Mouse (Mus musculus) heart, postnatal 4 days (tissue): ENCODE measurements around the gene Cldn22. TPM values are rescaled to one million over a fixed set of nuclear protein-coding genes. Genes with fewer than 3 reads are reported as not detected.
A peak's percentile ranks its signal among the peaks of the same experiment; 100 is the strongest.

ENCODE experiments used
- DNase-seq: peaks from one replicate; pipeline ENCODE4 v3.0.0; 2021
- total RNA-seq, 2 experiments: library from RNA; stranded (reverse); gene quantifications; 2 replicates each; pipeline ENCODE4 v1.2.3; 2021

The Cldn22 gene
- total RNA-seq, 2 experiments from 2014 or later: not detected

DNA sequence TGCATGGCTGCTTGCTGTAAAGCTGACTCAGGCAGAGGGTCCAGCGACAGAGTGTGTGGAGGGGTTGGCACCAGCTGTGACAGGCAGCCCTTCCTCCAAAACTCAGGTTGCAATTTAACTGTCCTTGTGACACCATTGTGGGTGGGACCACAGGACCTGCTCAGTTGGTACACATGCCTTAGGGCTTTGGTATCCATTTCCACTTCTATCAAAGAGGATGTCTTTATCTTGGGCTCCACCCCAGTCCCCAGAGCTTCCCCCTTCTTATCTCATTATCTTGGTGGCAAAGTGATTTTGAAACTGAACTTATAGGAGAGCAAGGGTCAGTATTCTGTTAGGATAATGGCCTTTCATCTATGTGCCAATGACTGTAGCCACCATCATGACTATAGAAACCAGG is 9.7 kb downstream of the Cldn22 start:
- no peak for DNase-seq

DNA sequence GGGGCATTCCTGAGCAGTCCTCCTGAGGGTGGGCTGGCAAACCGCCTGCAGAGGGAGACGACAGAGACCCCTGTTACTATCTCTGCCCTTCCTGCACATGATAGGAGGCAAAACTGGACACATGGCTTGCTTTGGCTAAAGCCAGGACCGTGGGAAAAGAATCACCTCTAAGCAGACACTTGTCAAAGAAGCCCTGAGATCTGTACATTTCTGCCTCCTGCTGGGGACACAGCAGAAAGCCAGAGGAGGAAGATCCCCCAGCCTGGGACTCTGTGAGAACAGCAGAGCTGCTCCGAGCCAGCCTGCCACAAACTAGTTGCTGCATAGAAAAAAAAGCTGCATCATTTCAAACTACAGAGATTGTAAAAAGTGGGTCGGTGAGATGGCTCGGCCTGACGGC is 18.8 kb downstream of the Cldn22 start:
- no peak for DNase-seq

DNA sequence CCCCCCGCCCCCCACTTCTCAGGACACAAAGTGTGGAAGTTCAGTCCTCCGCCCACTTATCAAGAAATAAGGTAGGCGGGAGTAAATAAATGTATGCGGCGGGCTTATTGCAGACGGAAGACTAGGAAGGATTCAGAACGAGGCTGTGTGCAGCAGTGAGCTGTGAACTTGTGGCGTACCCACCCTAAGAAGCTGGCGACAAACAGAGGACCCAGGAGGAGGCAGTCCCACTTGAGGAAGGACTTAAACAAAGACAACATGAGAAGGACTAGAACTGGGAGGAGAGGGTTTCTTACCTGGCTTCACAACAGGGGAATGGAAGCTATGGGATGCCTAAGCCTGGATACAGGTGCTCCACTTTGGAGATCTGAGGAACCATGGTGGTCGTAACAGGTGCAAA is 19.4 kb downstream of the Cldn22 start:
- DNase-seq: no peak

DNA sequence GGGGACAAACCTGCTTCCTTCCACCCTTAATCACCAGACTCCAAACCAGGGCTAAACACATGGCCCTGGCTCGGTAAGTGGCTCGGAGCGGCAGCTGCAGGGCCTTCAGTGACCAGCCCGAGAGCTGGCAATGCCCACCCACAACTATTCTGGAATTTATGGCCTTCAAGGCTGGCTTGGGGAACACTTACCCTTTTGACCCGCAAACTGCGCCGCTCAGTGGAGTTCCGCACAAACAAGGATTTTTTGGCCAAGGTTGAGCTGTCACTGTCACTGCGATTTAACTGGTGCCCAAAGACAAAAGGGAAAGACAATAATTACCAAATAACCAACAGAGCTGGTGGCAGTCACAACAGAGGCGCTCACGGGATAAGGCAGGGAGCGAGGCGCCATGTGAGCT is 21.7 kb downstream of the Cldn22 start:
- DNase-seq: no peak

DNA sequence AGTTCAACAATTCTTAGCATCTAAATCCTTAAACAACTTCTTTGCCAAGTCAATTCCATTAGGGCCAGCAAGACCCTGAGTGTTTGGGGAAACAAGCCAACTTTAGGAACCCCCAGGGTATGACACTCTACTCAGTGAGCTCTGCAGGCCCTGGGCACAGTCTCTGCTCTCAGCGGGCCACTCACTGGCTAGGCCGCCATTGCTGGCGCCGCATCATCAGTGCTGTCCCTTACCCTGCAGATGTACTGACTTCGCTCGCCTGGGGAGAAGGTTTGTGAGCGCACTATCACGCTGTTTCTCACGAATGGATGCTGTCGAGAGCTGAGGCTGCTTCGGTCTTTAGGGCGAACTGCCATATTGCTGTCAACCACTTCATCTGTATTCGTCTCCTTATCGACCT is 22.9 kb downstream of the Cldn22 start:
- no peak for DNase-seq

DNA sequence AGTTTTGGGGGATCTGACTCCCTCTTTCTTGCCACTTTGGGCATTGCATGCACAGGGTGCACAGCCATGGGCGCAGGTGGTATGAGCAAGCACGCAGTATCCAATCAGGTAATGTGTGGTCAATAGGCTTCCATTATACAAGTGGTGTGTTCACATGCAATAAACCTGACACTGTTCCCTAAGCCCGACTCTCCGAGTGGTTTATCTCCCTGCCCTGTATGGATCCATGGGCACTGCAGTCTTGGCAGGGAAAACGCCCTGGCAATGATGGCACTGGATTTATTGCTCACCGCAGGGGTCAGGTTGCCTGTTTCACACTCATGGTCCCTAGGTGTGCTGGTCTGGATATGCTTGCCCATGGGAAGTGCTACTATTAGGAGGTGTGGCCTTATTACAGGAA is 23.6 kb downstream of the Cldn22 start:
- DNase-seq: no peak

DNA sequence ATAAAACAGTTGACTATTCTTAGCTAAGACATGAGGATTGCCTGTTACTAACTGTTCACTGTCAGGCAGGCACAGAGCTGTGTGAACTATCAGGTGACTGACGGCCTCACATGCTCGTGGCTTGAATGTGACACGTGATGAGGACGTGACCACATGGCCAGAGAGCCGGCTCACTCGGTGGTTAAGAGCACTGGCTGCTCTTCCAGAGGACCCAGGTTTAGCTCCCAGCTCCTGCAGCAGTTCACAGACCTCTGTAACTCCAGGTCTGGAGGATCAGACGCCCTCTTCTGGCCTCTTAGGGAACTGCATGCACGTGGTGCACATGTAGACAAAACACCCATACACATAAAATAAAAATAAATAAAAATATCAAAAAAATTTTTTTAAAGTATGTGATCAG is 25.6 kb downstream of the Cldn22 start:
- DNase-seq: no peak

DNA sequence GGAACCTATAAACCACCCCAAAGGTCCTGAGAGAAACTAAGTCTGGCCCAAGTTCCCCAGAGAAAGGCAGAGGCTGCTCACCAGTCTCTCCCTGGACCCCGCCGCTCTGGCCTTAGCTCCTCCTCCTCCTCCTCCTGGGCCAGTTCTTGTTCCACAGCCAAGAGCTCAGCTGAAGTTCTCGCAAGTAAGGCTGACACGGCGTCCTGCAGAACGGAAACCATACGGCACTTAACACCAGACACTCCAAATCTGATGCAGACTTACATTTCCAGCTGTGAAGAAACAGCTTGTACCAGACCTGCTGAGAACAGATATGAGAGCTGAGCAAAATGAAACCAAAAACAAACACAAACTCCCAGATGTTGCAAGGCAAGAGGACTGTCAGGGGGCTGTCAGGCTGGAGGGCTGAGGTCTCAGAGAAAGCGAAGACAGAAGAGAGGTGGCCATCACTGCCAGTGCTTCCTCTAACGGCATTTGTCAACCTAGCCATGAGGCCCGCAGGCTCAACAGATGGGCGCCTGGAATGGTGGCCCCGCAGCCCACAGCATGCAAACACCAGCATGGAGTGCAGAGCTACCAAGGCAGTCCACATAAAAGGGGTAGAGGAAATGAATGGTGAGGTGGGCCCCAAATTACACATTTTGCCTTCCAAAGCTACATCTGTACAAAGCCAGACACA is 27.7 kb downstream of the Cldn22 start:
- peak; percentile 71 for DNase-seq

DNA sequence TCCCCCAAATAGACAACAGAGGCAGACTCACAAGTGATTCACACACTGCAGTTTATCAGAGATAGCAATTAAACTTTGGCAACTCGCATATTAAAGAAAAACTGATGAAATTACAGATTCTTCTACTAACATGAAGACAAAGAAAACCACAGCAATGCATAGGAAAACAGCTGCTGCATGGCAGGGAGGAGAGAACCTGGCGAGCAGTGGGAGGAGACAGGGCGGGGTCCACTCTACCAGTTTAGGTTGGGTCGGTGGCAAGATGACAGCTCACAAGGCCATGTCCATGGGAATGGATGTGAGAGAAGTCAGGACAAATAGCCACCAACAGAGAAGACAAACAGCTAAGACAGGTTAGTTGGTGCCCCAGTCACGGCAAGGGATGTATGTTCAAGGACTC is 28.5 kb downstream of the Cldn22 start:
- DNase-seq: no peak

DNA sequence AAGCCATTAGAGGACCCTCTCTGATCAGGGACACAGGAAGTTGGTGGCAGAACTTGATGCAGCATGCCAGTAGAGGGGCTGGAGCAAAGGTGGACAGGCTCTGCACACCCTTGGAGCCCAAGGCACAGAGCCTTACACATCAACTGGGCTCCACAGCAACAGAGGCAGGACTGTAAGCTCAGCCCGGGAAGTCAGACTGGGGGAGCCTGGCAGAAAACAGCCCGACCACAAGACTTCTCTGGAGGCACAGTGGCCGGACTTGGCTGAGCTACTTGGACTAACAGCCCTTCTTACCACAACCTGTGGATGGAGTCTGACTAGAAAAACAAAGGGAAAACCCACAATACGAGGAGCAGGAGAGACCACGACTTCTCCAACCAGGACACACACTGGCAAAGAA is 29.1 kb downstream of the Cldn22 start:
- DNase-seq: no peak

DNA sequence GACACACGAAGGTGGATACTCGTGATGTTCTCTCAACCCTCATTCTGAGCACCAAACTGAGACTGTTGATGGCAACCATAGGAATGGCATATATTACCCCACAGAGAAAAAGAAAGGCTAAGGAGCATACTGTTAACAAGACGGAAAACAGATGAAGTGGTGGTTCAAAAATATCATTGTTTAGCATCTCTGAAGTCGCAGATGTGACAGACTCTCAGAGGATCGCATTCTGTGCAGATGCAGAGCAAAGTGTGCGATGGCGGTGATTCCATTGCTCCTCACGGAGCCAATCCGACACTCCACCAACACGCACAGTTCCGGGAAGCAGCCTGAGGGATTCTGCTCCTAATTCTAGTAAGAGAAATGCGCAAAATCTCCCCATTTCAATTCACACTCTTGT is 35.0 kb downstream of the Cldn22 start:
- DNase-seq: no peak

DNA sequence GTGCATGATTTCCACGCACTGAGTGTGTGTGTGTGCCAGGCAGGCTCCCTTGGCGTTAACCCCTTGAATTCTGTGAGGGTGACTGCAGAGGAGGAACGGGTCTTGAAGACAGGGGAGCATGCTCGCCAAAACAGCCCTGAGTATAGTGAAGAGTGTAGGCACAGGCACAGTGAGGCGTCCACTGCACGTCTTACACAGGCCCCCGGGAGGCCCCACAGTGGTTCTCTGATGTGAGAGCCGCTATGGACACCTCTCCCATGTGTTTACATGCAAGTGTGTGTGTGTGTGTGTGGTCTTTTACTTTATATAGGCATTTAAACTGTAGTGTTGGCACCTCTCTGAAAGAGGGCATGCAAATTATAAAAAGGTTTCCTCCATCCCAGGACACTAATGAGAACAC is 42.3 kb downstream of the Cldn22 start:
- no peak for DNase-seq

DNA sequence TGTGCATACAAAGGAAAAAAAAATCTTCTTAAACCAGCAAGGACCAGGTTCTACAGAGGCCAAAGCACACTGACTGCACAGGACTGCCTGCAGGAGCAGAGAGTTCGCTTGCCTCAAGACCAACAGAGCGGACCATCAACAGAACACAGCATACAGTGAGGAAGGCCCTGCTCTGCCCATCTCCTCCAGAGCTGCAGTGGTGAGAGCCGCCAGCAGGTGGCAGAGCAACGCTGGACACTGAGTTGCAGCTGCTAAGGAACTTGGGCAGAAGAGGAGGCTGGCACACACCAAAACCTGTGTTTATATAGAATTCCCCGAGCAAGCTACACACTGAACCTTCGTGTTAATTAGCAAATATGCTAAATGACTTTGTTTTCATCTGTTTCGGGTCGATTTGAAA is 42.8 kb downstream of the Cldn22 start:
- peak; percentile 92 for DNase-seq

DNA sequence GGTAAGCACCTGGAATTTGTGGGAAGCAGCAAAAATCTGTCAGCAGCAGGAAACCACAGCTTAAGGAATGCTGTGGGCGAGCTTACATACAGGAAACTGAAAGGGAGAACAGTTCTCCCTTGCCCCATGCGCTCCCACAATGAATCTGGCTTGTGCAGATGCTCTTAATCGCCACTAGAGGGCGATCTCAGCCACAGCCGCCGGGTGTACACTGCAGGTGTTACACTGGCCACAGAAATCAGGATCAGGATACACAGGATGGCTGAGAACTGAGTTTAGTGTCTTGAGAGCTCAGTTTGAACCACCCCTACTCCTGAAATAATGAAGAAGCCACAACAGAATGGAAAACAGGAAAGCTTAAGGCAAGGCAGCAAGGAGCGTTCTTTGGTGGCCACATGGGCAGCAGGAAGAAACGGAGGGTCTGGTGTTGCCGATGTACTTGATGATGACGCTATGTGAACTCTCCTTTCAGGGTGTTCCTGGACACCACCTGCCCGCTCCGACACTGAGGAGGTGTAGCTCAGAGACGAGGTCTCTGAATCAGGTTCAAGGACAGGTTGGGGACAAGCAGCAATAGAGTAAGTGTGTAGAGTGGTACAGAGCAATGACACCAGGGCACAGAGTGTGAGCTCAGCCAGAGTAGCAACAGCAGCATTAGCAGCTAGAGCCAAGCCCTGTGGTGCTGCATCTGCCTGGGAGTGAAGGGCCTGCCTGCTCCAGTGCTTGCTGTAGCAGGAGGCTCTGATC is 48.3 kb downstream of the Cldn22 start:
- peak; percentile 57 for DNase-seq

DNA sequence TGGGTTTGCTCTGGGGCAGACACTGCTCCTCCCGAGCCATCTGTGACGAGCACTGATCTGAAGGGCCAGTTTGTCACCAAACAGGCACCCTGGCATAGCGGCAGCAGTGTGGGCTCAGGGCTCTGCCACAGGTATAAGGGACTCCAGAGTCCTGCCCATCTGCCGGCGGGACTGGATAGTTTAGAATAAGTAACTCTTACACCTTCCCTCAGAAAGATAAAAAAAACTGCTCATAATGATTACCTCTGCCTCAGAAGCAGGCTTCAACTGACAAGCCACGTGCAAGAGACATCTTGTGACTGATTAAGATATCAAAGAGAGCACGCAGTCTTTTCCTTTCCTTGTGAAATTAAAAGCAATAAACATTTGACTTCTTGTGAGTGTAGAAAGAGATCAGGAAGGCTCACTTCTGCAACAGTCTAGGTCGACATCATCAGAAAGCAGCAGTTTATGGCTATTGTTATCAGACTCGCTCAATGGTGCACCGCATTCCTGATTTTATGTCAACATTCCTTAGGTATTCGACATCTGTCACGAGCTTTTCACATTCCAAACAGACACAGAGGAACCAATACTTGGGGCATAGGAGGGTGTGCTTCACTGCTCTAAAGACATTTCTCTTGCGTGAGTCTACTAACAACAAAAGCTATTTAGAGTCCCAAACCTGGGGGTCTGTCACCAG is 50.4 kb downstream of the Cldn22 start:
- no peak for DNase-seq

Other genes starting within 250 kb of the Cldn22 start
- 10 to 100 TPM; 10.4 to 14.0 TPM for gene Ing2, start 148.9 kb upstream of the Cldn22 start, total RNA-seq
- 10 to 100 TPM in 1 of 2 experiments, 1 to 10 TPM in 1; 9.4 to 12.0 TPM for gene Cdkn2aip, start 110.5 kb upstream of the Cldn22 start, total RNA-seq
- not detected for gene Cldn24, start 2.3 kb upstream of the Cldn22 start, total RNA-seq
- gene Wwc2, start 166.4 kb downstream of the Cldn22 start, total RNA-seq: 10 to 100 TPM; 47.4 to 47.9 TPM